Mouse (Mus musculus) T-cell, adult 66 days (primary cell): ENCODE data around the gene Pgc. TPM values are rescaled to one million over a fixed set of nuclear protein-coding genes. Genes with fewer than 3 reads are reported as not detected.

Experiments used
- total RNA-seq, 2 experiments: library from RNA; stranded (reverse); gene quantifications; 3 replicates in 1 of 2; 4 replicates in 1 of 2; pipeline ENCODE4 v1.2.4; 2023

Gene Pgc
- not detected for total RNA-seq

DNA sequence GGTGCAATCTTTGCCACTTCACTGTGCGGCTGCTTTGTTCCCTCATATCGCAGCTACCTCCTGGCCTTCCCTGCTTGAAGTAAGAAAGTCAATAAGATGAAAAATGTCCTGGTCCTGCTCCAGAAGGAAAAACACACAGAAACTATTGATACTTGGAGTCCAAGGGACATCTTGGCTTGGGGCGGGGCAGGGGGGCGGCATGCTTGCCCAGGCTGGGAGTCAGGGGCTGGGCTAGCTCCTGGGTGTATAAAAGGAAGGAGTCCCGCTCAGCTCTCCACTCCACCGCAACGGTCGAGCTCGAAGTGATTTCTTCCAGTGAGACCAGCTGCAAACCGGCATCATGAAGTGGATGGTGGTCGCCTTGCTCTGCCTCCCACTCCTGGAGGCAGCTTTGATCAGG lies at the start of gene Pgc:
Gene Pgc, plus strand, starts transcription at position 277 of the 400 bp plus-strand sequence.

DNA sequence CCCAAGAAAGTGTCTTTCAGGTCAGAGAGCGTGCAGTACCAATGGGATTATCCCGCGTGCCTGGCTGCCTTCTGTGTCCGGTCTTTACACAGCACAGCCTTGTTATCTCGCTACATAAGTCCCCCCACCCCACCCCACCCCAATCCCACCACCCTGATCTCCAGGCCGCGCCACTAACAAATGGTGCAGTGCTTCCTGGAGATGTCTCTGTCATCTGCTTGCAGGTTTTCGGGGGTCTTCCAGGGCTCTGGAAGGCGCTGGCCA lies 38.4 kb upstream of the Pgc start, which contains the start of gene Tomm6:
Gene Tomm6, minus strand, starts transcription at position 43 of the 264 bp plus-strand sequence.

DNA sequence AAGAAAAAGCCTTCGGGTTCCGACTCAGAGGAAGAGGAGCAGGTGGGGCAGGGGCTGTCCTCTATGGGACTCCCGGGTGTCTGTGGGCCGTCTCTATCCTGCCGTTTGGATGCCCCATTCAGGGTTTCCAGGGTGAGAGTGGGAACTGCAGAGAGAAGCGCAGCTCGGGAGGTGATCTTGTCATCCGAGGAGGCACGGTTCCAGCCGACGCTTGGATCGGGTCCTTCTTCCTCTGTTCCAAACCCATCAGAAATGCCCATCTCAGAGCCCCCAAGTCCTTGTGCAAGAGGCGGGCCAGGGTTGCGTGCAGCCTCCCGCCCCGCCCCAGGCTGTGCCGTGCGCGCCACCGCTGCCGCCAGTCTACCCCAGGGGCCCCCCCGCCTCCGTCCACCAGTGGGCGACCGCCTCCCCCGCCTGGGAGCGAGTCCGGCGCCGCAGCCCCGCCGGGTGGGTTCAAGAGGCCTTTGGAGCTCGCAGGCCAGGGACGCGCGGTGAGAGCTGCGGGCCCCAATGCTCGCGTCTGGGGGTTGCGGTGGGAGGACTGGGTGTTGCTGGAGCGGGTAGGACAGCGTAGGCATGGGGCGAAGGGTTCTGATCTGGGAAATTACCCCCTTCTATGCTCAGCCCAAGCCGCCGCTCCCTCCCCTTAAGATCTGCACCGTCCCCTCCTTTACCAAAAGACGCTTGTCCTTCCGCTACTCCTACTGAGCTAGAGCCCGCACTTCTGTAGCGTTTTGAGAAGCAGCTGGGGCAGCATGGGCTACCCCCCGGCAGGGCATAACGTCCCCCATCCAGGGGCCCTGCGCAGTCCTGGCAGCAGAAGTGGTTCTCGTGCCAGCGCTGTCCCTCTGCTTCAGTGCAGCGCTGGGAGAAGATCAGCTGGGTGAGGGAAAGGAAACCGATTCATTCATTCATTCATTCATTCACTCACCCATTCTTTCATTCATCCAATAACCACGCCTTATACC lies 37.8 kb upstream of the Pgc start, which contains the start of gene Frs3:
Gene Frs3, plus strand, starts transcription at position 423 of the 968 bp plus-strand sequence.

DNA sequence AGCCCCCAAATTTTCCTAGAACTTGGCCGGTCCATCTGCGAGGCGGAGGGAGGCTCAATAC lies 32.4 kb upstream of the Pgc start, which contains the start of gene Gm21981:
Gene Gm21981, minus strand, starts transcription at position 14 of the 61 bp plus-strand sequence.

DNA sequence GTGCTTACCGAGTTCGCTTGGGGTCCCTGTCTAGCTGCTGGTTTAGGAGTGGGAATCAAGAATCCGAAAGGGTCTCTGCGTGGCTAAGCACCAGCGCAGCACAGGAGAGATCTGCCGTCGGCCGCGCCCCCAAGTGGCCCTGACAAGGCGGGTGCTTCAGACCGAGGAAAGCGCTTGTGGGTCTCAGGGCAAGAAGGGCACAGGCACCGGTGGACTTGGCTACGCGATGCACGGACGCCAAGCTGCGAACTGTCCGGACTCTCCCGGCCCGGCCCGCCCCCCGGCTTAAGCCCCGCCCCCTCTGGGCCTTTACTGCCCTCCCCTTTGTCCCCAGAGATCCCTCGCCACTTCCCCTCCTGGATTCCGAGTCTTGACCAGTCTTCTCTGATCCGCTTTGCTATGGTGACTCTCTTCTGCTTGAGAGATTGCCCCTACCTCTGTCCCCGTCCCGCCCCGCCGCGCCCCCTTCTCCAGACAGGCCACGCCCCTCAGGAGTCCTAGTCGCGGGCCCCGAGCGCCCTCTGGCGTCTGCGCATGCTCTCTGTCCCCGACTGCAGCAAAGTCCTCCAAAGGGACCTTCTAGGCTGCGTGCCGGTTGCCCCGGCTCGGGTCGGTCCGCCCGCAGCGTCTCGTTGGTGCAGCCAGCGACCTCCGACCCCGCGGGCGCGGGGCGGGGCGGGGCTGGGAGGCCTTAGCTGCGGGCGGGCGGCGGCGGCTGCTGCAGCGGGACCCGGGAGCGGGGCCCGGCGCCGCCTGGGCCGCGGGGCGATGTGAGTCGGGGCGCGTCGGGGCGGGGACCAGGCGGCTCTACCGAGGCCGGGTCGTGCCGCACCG lies 31.9 kb upstream of the Pgc start, which contains the start of gene Prickle4:
Gene Prickle4, minus strand, starts transcription at position 234 of the 834 bp plus-strand sequence.

DNA sequence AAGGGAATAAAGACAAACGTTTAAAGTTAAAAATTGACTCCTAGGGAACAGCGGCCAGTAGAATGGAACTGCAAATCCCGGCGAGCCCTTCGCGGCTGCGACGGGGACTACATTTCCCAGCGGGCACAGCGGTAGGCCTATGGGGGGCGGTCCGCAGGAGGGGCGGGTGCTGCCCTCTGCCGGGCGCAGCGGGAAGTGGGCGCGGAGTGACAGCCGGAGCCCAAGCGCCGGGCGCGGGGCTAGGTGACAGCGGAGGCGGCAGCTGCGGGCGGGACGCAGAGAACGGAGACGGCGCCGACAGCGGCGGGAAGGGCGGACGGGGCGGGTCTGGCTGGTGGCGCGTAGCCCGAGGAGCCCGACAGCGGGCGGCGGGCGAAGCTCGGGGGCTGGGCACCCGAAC lies 10.2 kb downstream of the Pgc start, which contains the start of gene Tfeb:
Gene Tfeb, plus strand, starts transcription at position 175 of the 400 bp plus-strand sequence.

Other genes with a start within 250 kb of the Pgc start
- gene Taf8, start 224.6 kb upstream of the Pgc start, total RNA-seq, result 10 to 100 TPM; 68.2 to 80.5 TPM
- 100 to 1,000 TPM; 421 to 461 TPM for gene Ccnd3, start 221.8 kb upstream of the Pgc start, total RNA-seq
- gene Bysl, start 115.3 kb upstream of the Pgc start, total RNA-seq, result 10 to 100 TPM; 15.2 to 15.8 TPM
- 10 to 100 TPM; 68.0 to 70.9 TPM for gene Med20, start 115.3 kb upstream of the Pgc start, total RNA-seq
- 1 to 10 TPM; 3.6 to 4.6 TPM for gene Gm20517, start 115.3 kb upstream of the Pgc start, total RNA-seq
- gene Usp49, start 96.2 kb upstream of the Pgc start, total RNA-seq, result 1 to 10 TPM; 6.1 to 9.7 TPM
- gene Tomm6, start 38.5 kb upstream of the Pgc start, total RNA-seq, result 100 to 1,000 TPM; 123 to 146 TPM
- 1 to 10 TPM; 1.6 to 3.8 TPM for gene Frs3, start 37.8 kb upstream of the Pgc start, total RNA-seq
- gene Gm21981, start 32.4 kb upstream of the Pgc start, total RNA-seq, result not detected
- gene Prickle4, start 32.1 kb upstream of the Pgc start, total RNA-seq, result under 1 TPM in 1 of 2 experiments, not detected in 1; 0.80 TPM
- 10 to 100 TPM; 29.8 to 35.4 TPM for gene Tfeb, start 10.2 kb downstream of the Pgc start, total RNA-seq
- gene Mdfi, start 107.8 kb downstream of the Pgc start, total RNA-seq, result not detected
- 10 to 100 TPM; 71.4 to 72.8 TPM for gene Foxp4, start 197.8 kb downstream of the Pgc start, total RNA-seq